Mouse (Mus musculus): ENCODE data around the gene Ddhd1. TPM values are rescaled to one million over a fixed set of nuclear protein-coding genes. Genes with fewer than 3 reads are reported as not detected.
"Not testable (repeated sequence)": the region's sequence is repeated elsewhere in the genome, so short reads cannot be mapped to it uniquely, and the experiment has no call there.

The Ddhd1 gene
- total RNA-seq, 1 experiment = 12.4 TPM

DNA sequence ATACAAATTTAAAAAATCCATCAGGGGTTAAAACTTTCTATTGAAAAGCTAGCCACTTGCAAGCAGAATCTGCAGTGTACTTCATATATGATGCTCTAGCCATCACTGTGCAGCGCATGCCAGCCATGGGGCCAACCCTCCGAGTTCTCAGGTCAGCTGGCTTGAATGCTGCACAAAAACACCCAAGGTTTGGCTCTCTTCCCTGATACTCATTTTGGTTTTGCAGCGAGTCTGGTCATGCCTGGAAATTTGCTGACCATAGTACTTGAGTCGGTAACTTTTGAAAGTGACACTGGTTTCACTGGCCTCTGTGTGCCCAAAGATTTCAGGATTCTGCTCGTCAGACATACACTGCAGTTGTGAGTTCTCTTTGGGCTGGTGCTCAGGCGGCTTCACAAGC is 70.4 kb downstream of the Ddhd1 start:
- no peak for TF ChIP-seq HCFC1 (IDR thresholded peaks at IDR 0.05; ENCODE audit: borderline replicate concordance, insufficient read depth, low read length)
- Histone ChIP-seq H3K36me3 (ENCODE audit: control insufficient read depth, insufficient read depth, low read length, poor library complexity, severe bottlenecking) (no peaks in the 10 kb centered on the region), H3K9ac (ENCODE audit: insufficient read depth, low read depth, low read length, poor library complexity, severe bottlenecking) (no peak overlapping the region), H3K4me1 (ENCODE audit: control insufficient read depth in 2 of 2, insufficient read depth in 2 of 2, low read length in 2 of 2, poor library complexity in 1 of 2) (no peaks in the 10 kb centered on the region), H3K27ac (ENCODE audit: insufficient read depth, low read depth, low read length, poor library complexity, severe bottlenecking) (no peak overlapping the region), H3K4me3 (ENCODE audit: insufficient read depth in 1 of 2, low read depth in 1 of 2, low read length in 2 of 2, poor library complexity in 1 of 2, severe bottlenecking in 1 of 2) (no peak overlapping the region), H3K9me3 (ENCODE audit: control insufficient read depth, insufficient read depth, low read depth, low read length) (no peaks in the 10 kb centered on the region)
- in situ Hi-C loops (cut with MboI; ENCODE audit: low sequenced_read_pairs in 2 of 2, unreplicated experiment in 2 of 2) = no loop called here
- no peak for DNase-seq (ENCODE audit: low read depth, low spot score)

DNA sequence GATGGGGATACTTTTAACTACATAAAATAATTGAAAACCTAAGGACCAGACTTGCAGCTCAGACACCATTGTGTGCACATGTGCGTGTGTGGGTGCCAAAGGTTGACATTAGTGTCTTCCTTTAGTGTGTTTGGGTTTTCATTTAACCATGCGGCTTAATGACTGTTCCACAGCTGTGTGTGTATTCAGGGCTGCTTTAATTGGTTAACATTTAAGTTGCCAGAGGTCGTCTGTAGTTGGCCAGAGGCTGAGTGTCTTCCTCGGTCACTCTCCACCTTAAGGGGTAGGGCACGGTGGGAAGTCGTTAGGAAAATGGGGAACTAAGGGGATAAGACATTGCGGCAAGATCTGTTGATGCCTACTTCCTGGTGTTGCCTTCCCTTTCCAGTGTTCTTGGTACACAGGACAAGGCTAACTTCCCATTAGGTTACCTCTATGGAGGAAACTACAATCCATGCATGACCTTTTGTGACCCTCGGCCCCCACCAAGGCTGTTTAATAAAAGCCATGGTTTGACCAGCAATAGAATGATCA is 74.4 kb downstream of the Ddhd1 start:
- DNase-seq (ENCODE audit: low read depth, low spot score) = no peak
- TF ChIP-seq ZC3H11A (IDR thresholded peaks at IDR 0.05; ENCODE audit: borderline replicate concordance, low read depth, low read length) (no peak), HCFC1 (IDR thresholded peaks at IDR 0.05; ENCODE audit: borderline replicate concordance, insufficient read depth, low read length) (no peak), ZNF384 (IDR thresholded peaks at IDR 0.05; ENCODE audit: low read depth, low read length) (no peak), CHD2 (IDR thresholded peaks at IDR 0.05; ENCODE audit: low read depth, low read length) (no peak), MAFK (IDR thresholded peaks at IDR 0.05; ENCODE audit: insufficient read depth, low read depth, low read length) (no peak)
- in situ Hi-C loops (cut with MboI; ENCODE audit: low sequenced_read_pairs in 2 of 2, unreplicated experiment in 2 of 2) = no loop called here
- Histone ChIP-seq H3K4me3 (ENCODE audit: insufficient read depth in 1 of 2, low read depth in 1 of 2, low read length in 2 of 2, poor library complexity in 1 of 2, severe bottlenecking in 1 of 2) (no peak overlapping the region), H3K36me3 (ENCODE audit: control insufficient read depth, insufficient read depth, low read length, poor library complexity, severe bottlenecking) (no peaks in the 10 kb centered on the region), H3K27ac (ENCODE audit: insufficient read depth, low read depth, low read length, poor library complexity, severe bottlenecking) (no peak overlapping the region), H3K4me1 (ENCODE audit: control insufficient read depth in 2 of 2, insufficient read depth in 2 of 2, low read length in 2 of 2, poor library complexity in 1 of 2) (peaks cover 0 to 2% of the 10 kb centered on the region in 2 experiments; a peak in 1 of 4 replicates), H3K9ac (ENCODE audit: insufficient read depth, low read depth, low read length, poor library complexity, severe bottlenecking) (no peak overlapping the region), H3K9me3 (ENCODE audit: control insufficient read depth, insufficient read depth, low read depth, low read length) (no peaks in the 10 kb centered on the region)

DNA sequence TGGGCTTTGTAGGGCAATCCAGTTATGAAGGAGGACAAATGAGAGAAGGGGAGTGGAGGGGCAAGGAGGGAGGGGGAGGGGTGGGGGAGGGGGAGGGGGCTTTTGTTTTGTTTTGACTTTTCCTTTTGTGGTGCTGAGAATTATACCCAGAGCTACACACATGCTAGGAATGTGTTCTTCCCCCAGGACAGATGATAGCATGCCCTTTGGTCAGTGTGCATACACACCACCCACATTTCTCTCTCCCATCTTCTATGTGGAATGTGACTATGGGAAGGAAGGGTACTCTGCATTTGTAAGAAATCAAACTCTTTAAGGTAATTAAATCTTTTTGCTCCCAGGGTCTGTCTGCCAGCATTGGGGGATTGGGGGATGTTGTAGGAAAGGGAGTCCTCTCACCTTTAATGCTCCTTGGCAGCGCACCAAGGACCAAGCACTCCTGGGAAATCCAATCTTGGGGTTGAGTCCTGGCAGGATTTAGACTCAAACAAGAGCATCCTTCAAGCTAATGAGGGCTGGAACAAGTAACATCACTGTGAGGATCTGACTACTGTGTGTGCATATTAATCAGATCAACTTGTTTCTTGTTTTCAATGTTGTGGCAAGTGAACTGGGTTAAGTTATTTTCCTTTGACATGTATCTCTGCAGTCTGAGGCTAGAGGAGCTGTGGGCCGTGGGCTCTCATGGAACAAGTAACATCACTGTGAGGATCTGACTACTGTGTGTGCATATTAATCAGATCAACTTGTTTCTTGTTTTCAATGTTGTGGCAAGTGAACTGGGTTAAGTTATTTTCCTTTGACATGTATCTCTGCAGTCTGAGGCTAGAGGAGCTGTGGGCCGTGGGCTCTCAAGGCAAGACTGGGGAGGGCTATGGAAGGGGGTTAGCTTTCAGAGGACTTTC is 76.8 kb downstream of the Ddhd1 start:
- in situ Hi-C loops (cut with MboI; ENCODE audit: low sequenced_read_pairs in 2 of 2, unreplicated experiment in 2 of 2); H3K27ac ChIP-seq (ENCODE audit: insufficient read depth, low read depth, low read length, poor library complexity, severe bottlenecking); DNase-seq (ENCODE audit: low read depth, low spot score); H3K36me3 ChIP-seq (ENCODE audit: control insufficient read depth, insufficient read depth, low read length, poor library complexity, severe bottlenecking); H3K9me3 ChIP-seq (ENCODE audit: control insufficient read depth, insufficient read depth, low read depth, low read length); H3K9ac ChIP-seq (ENCODE audit: insufficient read depth, low read depth, low read length, poor library complexity, severe bottlenecking); H3K4me3 ChIP-seq (ENCODE audit: insufficient read depth in 1 of 2, low read depth in 1 of 2, low read length in 2 of 2, poor library complexity in 1 of 2, severe bottlenecking in 1 of 2); H3K4me1 ChIP-seq (ENCODE audit: control insufficient read depth in 2 of 2, insufficient read depth in 2 of 2, low read length in 2 of 2, poor library complexity in 1 of 2): not testable (repeated sequence)

GRCm38 (mm10) chr14:45566066-45566937 is 91.6 kb downstream of the Ddhd1 start:
- Histone ChIP-seq H3K36me3 (ENCODE audit: control insufficient read depth, insufficient read depth, low read length, poor library complexity, severe bottlenecking) (no peaks in the 10 kb centered on the region), H3K4me1 (ENCODE audit: control insufficient read depth in 2 of 2, insufficient read depth in 2 of 2, low read length in 2 of 2, poor library complexity in 1 of 2) (peaks cover 4 to 7% of the 10 kb centered on the region in 2 experiments; a peak in 1 of 4 replicates), H3K27ac (ENCODE audit: insufficient read depth, low read depth, low read length, poor library complexity, severe bottlenecking) (no peak overlapping the region), H3K9ac (ENCODE audit: insufficient read depth, low read depth, low read length, poor library complexity, severe bottlenecking) (no peak overlapping the region; the same call in 1 of the 2 replicates), H3K4me3 (ENCODE audit: insufficient read depth in 1 of 2, low read depth in 1 of 2, low read length in 2 of 2, poor library complexity in 1 of 2, severe bottlenecking in 1 of 2) (peak overlapping the region; percentile 47 to 53; a peak in 3 of 4 replicates), H3K9me3 (ENCODE audit: control insufficient read depth, insufficient read depth, low read depth, low read length) (no peaks in the 10 kb centered on the region)
- TF ChIP-seq MAFK (IDR thresholded peaks at IDR 0.05; ENCODE audit: insufficient read depth, low read depth, low read length) (no peak), ZNF384 (IDR thresholded peaks at IDR 0.05; ENCODE audit: low read depth, low read length) (no peak), CHD2 (IDR thresholded peaks at IDR 0.05; ENCODE audit: low read depth, low read length) (no peak)
- peak; percentile 69 for DNase-seq (ENCODE audit: low read depth, low spot score)
- in situ Hi-C loops (cut with MboI; ENCODE audit: low sequenced_read_pairs in 2 of 2, unreplicated experiment in 2 of 2) = no loop called here
